Mouse (Mus musculus) R1 (cell line): Measurements from ENCODE around the gene Raver2.
"Not testable (repeated sequence)": the region's sequence is repeated elsewhere in the genome, so short reads cannot be mapped to it uniquely, and the experiment has no call there.

Source experiments
- DNase-seq: peaks from one replicate; pipeline ENCODE4 v3.0.0-alpha.2; 2018; ENCODE audit warnings: low read depth, low spot score

The Raver2 gene

GRCm38 (mm10) chr4:101068786-101069153 lies at the start of gene Raver2:
Gene Raver2 (plus strand): TSS chr4:101068983.
- peak; percentile 73 for DNase-seq

- DNase-seq, result no peak
These were observed 48.2 kb upstream of the Raver2 start, which contains the start of gene Gm10577 for GRCm38 (mm10) chr4:101020596-101020995. Gene Gm10577 (minus strand): TSS chr4:101020696.

GRCm38 (mm10) chr4:101026566-101026965 lies 42.2 kb upstream of the Raver2 start:
- no peak for DNase-seq

- no peak for DNase-seq
These were observed 41.8 kb upstream of the Raver2 start for GRCm38 (mm10) chr4:101026995-101027394.

- DNase-seq, result no peak
These were observed 40.9 kb upstream of the Raver2 start for GRCm38 (mm10) chr4:101027852-101028411.

GRCm38 (mm10) chr4:101033047-101033446 lies 35.7 kb upstream of the Raver2 start:
- DNase-seq, result no peak

- no peak for DNase-seq
These were observed 33.7 kb upstream of the Raver2 start for GRCm38 (mm10) chr4:101035131-101035530.

GRCm38 (mm10) chr4:101037156-101037555 lies 31.6 kb upstream of the Raver2 start:
- DNase-seq, result no peak

GRCm38 (mm10) chr4:101043691-101044090 lies 25.1 kb upstream of the Raver2 start:
- no peak for DNase-seq

GRCm38 (mm10) chr4:101044149-101044548 lies 24.6 kb upstream of the Raver2 start:
- no peak for DNase-seq

GRCm38 (mm10) chr4:101046576-101046975 lies 22.2 kb upstream of the Raver2 start:
- no peak for DNase-seq

GRCm38 (mm10) chr4:101062146-101062545 lies 6.6 kb upstream of the Raver2 start:
- DNase-seq, result no peak

- no peak for DNase-seq
These were observed 2.4 kb upstream of the Raver2 start for GRCm38 (mm10) chr4:101066401-101066800.

- DNase-seq, result peak; percentile 69
These were observed 580 bp downstream of the Raver2 start for GRCm38 (mm10) chr4:101069154-101069971.

GRCm38 (mm10) chr4:101071570-101071969 lies 2.8 kb downstream of the Raver2 start:
- no peak for DNase-seq

- DNase-seq, result no peak
These were observed 7.6 kb downstream of the Raver2 start for GRCm38 (mm10) chr4:101076425-101076824.

GRCm38 (mm10) chr4:101080016-101080415 lies 11.2 kb downstream of the Raver2 start:
- DNase-seq, result no peak

- DNase-seq, result peak; percentile 23
These were observed 13.5 kb downstream of the Raver2 start for GRCm38 (mm10) chr4:101082176-101082888.

GRCm38 (mm10) chr4:101084863-101085262 lies 16.1 kb downstream of the Raver2 start:
- no peak for DNase-seq

- no peak for DNase-seq
These were observed 17.3 kb downstream of the Raver2 start for GRCm38 (mm10) chr4:101086040-101086439.

GRCm38 (mm10) chr4:101087721-101088120 lies 18.9 kb downstream of the Raver2 start:
- DNase-seq, result no peak

- not testable (repeated sequence) for DNase-seq
These were observed 21.8 kb downstream of the Raver2 start for GRCm38 (mm10) chr4:101090630-101091029.
